Mouse (Mus musculus): Measurements from ENCODE around the gene Hoxb3. TPM values are rescaled to one million over a fixed set of nuclear protein-coding genes. Genes with fewer than 3 reads are reported as not detected.

Hoxb3 gene
- polyA plus RNA-seq, 1 experiment from 2014 or later = 3.0 TPM

GRCm38 (mm10) chr11:96298895-96299667 lies 24.0 kb upstream of the Hoxb3 start:
- no peaks in the 10 kb centered on the region for H3K9me3 ChIP-seq
- peak overlapping the region; percentile 85 for H3K27ac ChIP-seq
- peaks cover 33% of the 10 kb centered on the region for H3K4me1 ChIP-seq
- peaks cover 97% of the 10 kb centered on the region for H3K27me3 ChIP-seq
- peak overlapping the region; percentile 70 for H3K4me2 ChIP-seq
- no peaks in the 10 kb centered on the region for H3K36me3 ChIP-seq
- WGBS = under 1% methylated on average over 65 of the region's 66 CpGs
- peak; percentile 19; the same call in 1 of the 2 replicates for ATAC-seq (ENCODE audit: borderline replicate concordance, extremely low read depth, low FRiP score, low TSS enrichment)
- peak overlapping the region; percentile 57 for H3K4me3 ChIP-seq
- H3K9ac ChIP-seq = peak overlapping the region; percentile 63

- Histone ChIP-seq H3K9ac (peak overlapping the region; percentile 63), H3K36me3 (no peaks in the 10 kb centered on the region), H3K4me1 (peaks cover 26% of the 10 kb centered on the region), H3K9me3 (no peaks in the 10 kb centered on the region), H3K27me3 (peaks cover 96% of the 10 kb centered on the region), H3K4me3 (peak overlapping the region; percentile 57), H3K27ac (peak overlapping the region; percentile 85), H3K4me2 (peak overlapping the region; percentile 70)
- no peak for ATAC-seq (ENCODE audit: borderline replicate concordance, extremely low read depth, low FRiP score, low TSS enrichment)
- WGBS = 5% methylated on average over 9 of the region's 9 CpGs
Measured at GRCm38 (mm10) chr11:96299781-96300180, 23.3 kb upstream of the Hoxb3 start.

GRCm38 (mm10) chr11:96300354-96301063 lies 22.6 kb upstream of the Hoxb3 start:
- Histone ChIP-seq H3K36me3 (no peaks in the 10 kb centered on the region), H3K9me3 (no peaks in the 10 kb centered on the region), H3K27ac (peak overlapping the region; percentile 85), H3K27me3 (peaks cover 96% of the 10 kb centered on the region), H3K4me2 (peak overlapping the region; percentile 70), H3K4me1 (peaks cover 20% of the 10 kb centered on the region), H3K9ac (peak overlapping the region; percentile 63), H3K4me3 (peak overlapping the region; percentile 57)
- ATAC-seq (ENCODE audit: borderline replicate concordance, extremely low read depth, low FRiP score, low TSS enrichment) = no peak
- WGBS = 3% methylated on average over 35 of the region's 35 CpGs

- Histone ChIP-seq H3K4me1 (peaks cover 16% of the 10 kb centered on the region), H3K27ac (peak overlapping the region; percentile 85), H3K4me3 (peak overlapping the region; percentile 57), H3K4me2 (peak overlapping the region; percentile 70), H3K9ac (peak overlapping the region; percentile 63), H3K36me3 (no peaks in the 10 kb centered on the region), H3K9me3 (no peaks in the 10 kb centered on the region), H3K27me3 (peaks cover 96% of the 10 kb centered on the region)
- no peak for ATAC-seq (ENCODE audit: borderline replicate concordance, extremely low read depth, low FRiP score, low TSS enrichment)
- WGBS = 25% methylated on average over 10 of the region's 10 CpGs
Measured at GRCm38 (mm10) chr11:96301064-96301431, 22.1 kb upstream of the Hoxb3 start.

GRCm38 (mm10) chr11:96301837-96302236 lies 21.3 kb upstream of the Hoxb3 start:
- WGBS = 6% methylated on average over 15 of the region's 15 CpGs
- Histone ChIP-seq H3K4me1 (peaks cover 16% of the 10 kb centered on the region), H3K9me3 (no peaks in the 10 kb centered on the region), H3K27ac (peak overlapping the region; percentile 85), H3K4me3 (peak overlapping the region; percentile 59), H3K9ac (peak overlapping the region; percentile 30), H3K36me3 (no peaks in the 10 kb centered on the region), H3K27me3 (peaks cover 96% of the 10 kb centered on the region), H3K4me2 (peak overlapping the region; percentile 70)
- peak; percentile 6; the same call in 1 of the 2 replicates for ATAC-seq (ENCODE audit: borderline replicate concordance, extremely low read depth, low FRiP score, low TSS enrichment)

GRCm38 (mm10) chr11:96302381-96303150 lies 20.6 kb upstream of the Hoxb3 start:
- peak overlapping the region; percentile 85 for H3K27ac ChIP-seq
- H3K36me3 ChIP-seq = no peaks in the 10 kb centered on the region
- no peaks in the 10 kb centered on the region for H3K9me3 ChIP-seq
- no peak for ATAC-seq (ENCODE audit: borderline replicate concordance, extremely low read depth, low FRiP score, low TSS enrichment)
- peak overlapping the region; percentile 59 for H3K4me3 ChIP-seq
- peaks cover 16% of the 10 kb centered on the region for H3K4me1 ChIP-seq
- H3K4me2 ChIP-seq = peak overlapping the region; percentile 70
- peaks cover 95% of the 10 kb centered on the region for H3K27me3 ChIP-seq
- H3K9ac ChIP-seq = peak overlapping the region; percentile 30
- WGBS = 13% methylated on average over 23 of the region's 23 CpGs

- peak within 1 kb of the TSS; percentile 59 for H3K4me3 ChIP-seq
- no peaks in the 10 kb centered on the region for H3K36me3 ChIP-seq
- H3K27ac ChIP-seq = peak within 1 kb of the TSS; percentile 99
- H3K4me2 ChIP-seq = peak within 1 kb of the TSS; percentile 70
- no peaks in the 10 kb centered on the region for H3K9me3 ChIP-seq
- ATAC-seq (ENCODE audit: borderline replicate concordance, extremely low read depth, low FRiP score, low TSS enrichment) = peak; percentile 80
- peaks cover 95% of the 10 kb centered on the region for H3K27me3 ChIP-seq
- H3K9ac ChIP-seq = peak within 1 kb of the TSS; percentile 88
- peaks cover 16% of the 10 kb centered on the region for H3K4me1 ChIP-seq
- WGBS = under 1% methylated on average over 69 of the region's 69 CpGs
Measured at GRCm38 (mm10) chr11:96303151-96304099, 19.7 kb upstream of the Hoxb3 start, which contains the start of gene Hoxb5. Gene Hoxb5 (plus strand): TSS chr11:96303336.

GRCm38 (mm10) chr11:96304381-96305195 lies 18.5 kb upstream of the Hoxb3 start:
- Histone ChIP-seq H3K4me2 (peak overlapping the region; percentile 70), H3K9me3 (no peaks in the 10 kb centered on the region), H3K27ac (peak overlapping the region; percentile 99), H3K9ac (peak overlapping the region; percentile 88), H3K4me3 (peak overlapping the region; percentile 59), H3K27me3 (peaks cover 89% of the 10 kb centered on the region), H3K4me1 (peaks cover 22% of the 10 kb centered on the region), H3K36me3 (no peaks in the 10 kb centered on the region)
- 2% methylated on average over 38 of the region's 38 CpGs for WGBS
- ATAC-seq (ENCODE audit: borderline replicate concordance, extremely low read depth, low FRiP score, low TSS enrichment) = no peak

GRCm38 (mm10) chr11:96305505-96306182 lies 17.5 kb upstream of the Hoxb3 start:
- H3K4me1 ChIP-seq = peaks cover 17% of the 10 kb centered on the region
- no peaks in the 10 kb centered on the region for H3K9me3 ChIP-seq
- H3K27ac ChIP-seq = peak overlapping the region; percentile 99
- H3K36me3 ChIP-seq = no peaks in the 10 kb centered on the region
- peak overlapping the region; percentile 88 for H3K9ac ChIP-seq
- 37% methylated on average over 6 of the region's 6 CpGs for WGBS
- no peak for ATAC-seq (ENCODE audit: borderline replicate concordance, extremely low read depth, low FRiP score, low TSS enrichment)
- H3K4me2 ChIP-seq = peak overlapping the region; percentile 70
- peaks cover 87% of the 10 kb centered on the region for H3K27me3 ChIP-seq
- peak overlapping the region; percentile 59 for H3K4me3 ChIP-seq

Data from lung, embryonic 15.5 days (tissue).